Mouse (Mus musculus): ENCODE results near the gene Rnf43.

The Rnf43 gene

GRCm38 (mm10) chr11:87759609-87760005, 97.1 kb downstream of the Rnf43 start:
- peak; percentile 67 to 74 for DNase-seq (ENCODE audit: low spot score in 2 of 2)

GRCm38 (mm10) chr11:87760301-87761081, 98.0 kb downstream of the Rnf43 start, which contains the start of gene Tspoap1:
Gene Tspoap1 (plus strand): TSS chr11:87760541.
- peak; percentile 89 to 94 for DNase-seq (ENCODE audit: low spot score in 2 of 2)

GRCm38 (mm10) chr11:87761181-87761721, 98.7 kb downstream of the Rnf43 start:
- no peak for DNase-seq (ENCODE audit: low spot score in 2 of 2)

GRCm38 (mm10) chr11:87761806-87762701, 99.5 kb downstream of the Rnf43 start:
- no peak for DNase-seq (ENCODE audit: low spot score in 2 of 2)

GRCm38 (mm10) chr11:87762702-87763385, 100.3 kb downstream of the Rnf43 start:
- DNase-seq (ENCODE audit: low spot score in 2 of 2), result peak; percentile 61 to 75

- peak; percentile 85 to 89 for DNase-seq (ENCODE audit: low spot score in 2 of 2)
Measured at GRCm38 (mm10) chr11:87763511-87763987, 101.0 kb downstream of the Rnf43 start.

GRCm38 (mm10) chr11:87763988-87764876, 101.7 kb downstream of the Rnf43 start:
- peak; percentile 65 to 71 for DNase-seq (ENCODE audit: low spot score in 2 of 2)

GRCm38 (mm10) chr11:87768745-87769144, 106.2 kb downstream of the Rnf43 start:
- no peak for DNase-seq (ENCODE audit: low spot score in 2 of 2)

GRCm38 (mm10) chr11:87770989-87771388, 108.5 kb downstream of the Rnf43 start:
- peak in 1 of 2 experiments; percentile 78 for DNase-seq (ENCODE audit: low spot score in 2 of 2)

GRCm38 (mm10) chr11:87772354-87772753, 109.8 kb downstream of the Rnf43 start:
- no peak for DNase-seq (ENCODE audit: low spot score in 2 of 2)

- DNase-seq (ENCODE audit: low spot score in 2 of 2), result peak; percentile 73 to 74
Measured at GRCm38 (mm10) chr11:87778100-87778765, 115.7 kb downstream of the Rnf43 start.

- DNase-seq (ENCODE audit: low spot score in 2 of 2), result no peak
Measured at GRCm38 (mm10) chr11:87778915-87779314, 116.4 kb downstream of the Rnf43 start.

- no peak for DNase-seq (ENCODE audit: low spot score in 2 of 2)
Measured at GRCm38 (mm10) chr11:87779392-87779791, 116.9 kb downstream of the Rnf43 start.

- no peak for DNase-seq (ENCODE audit: low spot score in 2 of 2)
Measured at GRCm38 (mm10) chr11:87780130-87780529, 117.6 kb downstream of the Rnf43 start.

Measured in right cerebral cortex, postnatal 10 days (tissue).